Comparison of ENCODE assay signal across 16 mouse cellular contexts in genomic region chr11:33901783-33902182, GRCm38 (mm10).
"Had no signal": no experiment of that assay in that cellular context is flagged by ENCODE, and none has a peak within 500 bp of the region (broad histone marks: within the 10 kb centered on the region; RNA-seq: fewer than 3 reads in every experiment).

No protein-coding gene starts in this region.

- DNase-seq: retina, postnatal 1 day; right cerebral cortex, adult 18-20 months; right cerebral cortex, postnatal 14 days; right cerebral cortex, postnatal 25 days; right cerebral cortex, postnatal 4 days; spleen, adult 18-20 months; thymus, adult 18-20 months; thymus, adult 2 months; thymus, postnatal 14 days; thymus, postnatal 25 days; thymus, postnatal 36 days; thymus, postnatal 4 days had no signal

- H3K27me3 ChIP-seq: neural tube, embryonic 13.5 days; neural tube, embryonic 15.5 days; stomach, embryonic 15.5 days had no signal

- H3K4me1 ChIP-seq: neural tube, embryonic 13.5 days; neural tube, embryonic 15.5 days; stomach, embryonic 15.5 days had no signal

- H3K9me3 ChIP-seq: neural tube, embryonic 13.5 days; stomach, embryonic 15.5 days had no signal

- H3K27ac ChIP-seq: neural tube, embryonic 13.5 days; neural tube, embryonic 15.5 days; stomach, embryonic 15.5 days; stomach, postnatal 0 days had no signal

- H3K9ac ChIP-seq: neural tube, embryonic 13.5 days; neural tube, embryonic 15.5 days; stomach, embryonic 15.5 days had no signal

- H3K36me3 ChIP-seq: neural tube, embryonic 13.5 days; neural tube, embryonic 15.5 days; stomach, embryonic 15.5 days had no signal

- H3K4me2 ChIP-seq: neural tube, embryonic 13.5 days; neural tube, embryonic 15.5 days; stomach, embryonic 15.5 days had no signal

- H3K4me3 ChIP-seq: neural tube, embryonic 13.5 days; neural tube, embryonic 15.5 days; stomach, embryonic 15.5 days had no signal
